Mouse (Mus musculus) monocyte, adult 2 months (primary cell): Measurements from ENCODE around the gene Rbm38.

Experiments used
- DNase-seq, 2 experiments: peaks; one replicate each; pipeline ENCODE4 v3.0.0; 2022; ENCODE audit warnings: low spot score in 2 of 2, low read depth in 1 of 2

Gene Rbm38

GRCm38 (mm10) chr2:173057623-173058022, 37.3 kb downstream of the Rbm38 start:
- DNase-seq, result no peak

- no peak for DNase-seq
Observed at GRCm38 (mm10) chr2:173058263-173058662, 38.0 kb downstream of the Rbm38 start.

GRCm38 (mm10) chr2:173060450-173060849, 40.2 kb downstream of the Rbm38 start:
- DNase-seq, result no peak

GRCm38 (mm10) chr2:173061443-173062351, 41.4 kb downstream of the Rbm38 start:
- DNase-seq, result peak; percentile 48 to 67

- no peak for DNase-seq
Observed at GRCm38 (mm10) chr2:173063219-173063618, 42.9 kb downstream of the Rbm38 start.

- DNase-seq, result no peak
Observed at GRCm38 (mm10) chr2:173064864-173065263, 44.6 kb downstream of the Rbm38 start.

- DNase-seq, result peak; percentile 34 to 43
Observed at GRCm38 (mm10) chr2:173072948-173073347, 52.6 kb downstream of the Rbm38 start.

- no peak for DNase-seq
Observed at GRCm38 (mm10) chr2:173073666-173074065, 53.4 kb downstream of the Rbm38 start.

- DNase-seq, result no peak
Observed at GRCm38 (mm10) chr2:173076921-173077320, 56.6 kb downstream of the Rbm38 start.

GRCm38 (mm10) chr2:173079766-173080549, 59.7 kb downstream of the Rbm38 start:
- DNase-seq, result no peak

GRCm38 (mm10) chr2:173080785-173081241, 60.5 kb downstream of the Rbm38 start:
- DNase-seq, result peak; percentile 48 to 65

GRCm38 (mm10) chr2:173082706-173083105, 62.4 kb downstream of the Rbm38 start:
- DNase-seq, result no peak

GRCm38 (mm10) chr2:173083106-173083505, 62.8 kb downstream of the Rbm38 start:
- DNase-seq, result no peak

- DNase-seq, result peak in 1 of 2 experiments; percentile 47
Observed at GRCm38 (mm10) chr2:173083712-173084475, 63.6 kb downstream of the Rbm38 start.
